Mouse (Mus musculus) MEL (cell line): ENCODE measurements around the gene Rheb. TPM values are rescaled to one million over a fixed set of nuclear protein-coding genes. Genes with fewer than 3 reads are reported as not detected.

Experiments
- DNase-seq: peaks from one replicate; pipeline ENCODE4 v3.0.0; 2011; ENCODE audit warnings: low read depth, low spot score
- H3K27ac ChIP-seq: 2 replicates; pipeline ENCODE4 v1.5.1; 2012; ENCODE audit warnings: low read depth, mild to moderate bottlenecking, control low read depth, low read length, moderate library complexity; ENCODE audit not compliant: control insufficient read depth
- H3K27me3 ChIP-seq, 2 experiments: fragments of 150-350 bp in 1 of 2; sonication (generic) in 1 of 2; 2 replicates each; pipeline ENCODE4 v1.6.1; 2012; ENCODE audit warnings: low read length in 2 of 2, mild to moderate bottlenecking in 2 of 2, improper control_type of control experiment in 1 of 2, moderate library complexity in 1 of 2; ENCODE audit not compliant: insufficient read depth in 2 of 2, control insufficient read depth in 1 of 2
- H3K36me3 ChIP-seq, 2 experiments: 2 replicates each; pipeline ENCODE4 v1.6.1; 2012 to 2014; ENCODE audit warnings: low read length in 2 of 2, improper control_type of control experiment in 1 of 2, inconsistent platforms in 1 of 2, mild to moderate bottlenecking in 1 of 2; ENCODE audit not compliant: insufficient read depth in 2 of 2, control insufficient read depth in 1 of 2
- H3K4me1 ChIP-seq, 2 experiments: fragments of 150-350 bp in 1 of 2; sonication (generic) in 1 of 2; 2 replicates each; pipeline ENCODE4 v1.6.1; 2012; ENCODE audit warnings: low read length in 2 of 2, improper control_type of control experiment in 1 of 2, mild to moderate bottlenecking in 1 of 2; ENCODE audit not compliant: insufficient read depth in 2 of 2, control insufficient read depth in 1 of 2
- H3K4me3 ChIP-seq, 2 experiments: fragments of 150-350 bp in 1 of 2; sonication (generic) in 1 of 2; 2 replicates each; pipeline ENCODE4 v1.5.1; 2012; ENCODE audit warnings: low read depth in 2 of 2, low read length in 2 of 2, mild to moderate bottlenecking in 2 of 2, moderate library complexity in 2 of 2, control low read depth in 1 of 2, improper control_type of control experiment in 1 of 2; ENCODE audit not compliant: control insufficient read depth in 1 of 2, insufficient read depth in 1 of 2
- H3K79me2 ChIP-seq: 2 replicates; pipeline ENCODE4 v1.6.1; 2012; ENCODE audit warnings: mild to moderate bottlenecking, low read length, moderate library complexity; ENCODE audit not compliant: control insufficient read depth, poor library complexity, insufficient read depth
- H3K9ac ChIP-seq: 2 replicates; pipeline ENCODE4 v1.6.1; 2012; ENCODE audit warnings: low read depth, mild to moderate bottlenecking, control low read depth, low read length, moderate library complexity; ENCODE audit not compliant: control insufficient read depth, poor library complexity, severe bottlenecking
- H3K9me3 ChIP-seq: fragments of 150-350 bp; sonication (generic); replicated peaks from 2 replicates; pipeline ENCODE4 v1.6.1; 2012; ENCODE audit warnings: mild to moderate bottlenecking, low read length, improper control_type of control experiment, moderate library complexity; ENCODE audit not compliant: insufficient read depth
- BHLHE40 ChIP-seq: IDR thresholded peaks from 2 replicates; pipeline ENCODE4 v1.6.1; 2012; ENCODE audit warnings: low read depth, mild to moderate bottlenecking, inconsistent platforms, low read length, improper control_type of control experiment, borderline replicate concordance
- CHD1 ChIP-seq: IDR thresholded peaks from 2 replicates; pipeline ENCODE4 v1.6.1; 2012; ENCODE audit warnings: low read depth, mild to moderate bottlenecking, inconsistent platforms, low read length, improper control_type of control experiment
- CHD2 ChIP-seq: IDR thresholded peaks from 2 replicates; pipeline ENCODE4 v1.6.1; 2011; ENCODE audit warnings: low read length, improper control_type of control experiment
- CTCF ChIP-seq, 3 experiments: IDR thresholded peaks in 2 of 3; conservative IDR thresholded peaks in 1 of 3; 2 replicates each; pipeline ENCODE4 v1.5.1; 2011 to 2012; ENCODE audit warnings: low read length in 3 of 3, low read depth in 2 of 3, mild to moderate bottlenecking in 2 of 3, improper control_type of control experiment in 1 of 3, inconsistent platforms in 1 of 3, mixed read lengths in 1 of 3, moderate library complexity in 1 of 3; ENCODE audit not compliant: control insufficient read depth in 1 of 3, insufficient read depth in 1 of 3, poor library complexity in 1 of 3, severe bottlenecking in 1 of 3
- E2F4 ChIP-seq: IDR thresholded peaks from 2 replicates; pipeline ENCODE4 v1.6.1; 2011; ENCODE audit warnings: low read depth, low read length, improper control_type of control experiment, borderline replicate concordance
- ELF1 ChIP-seq: IDR thresholded peaks from 2 replicates; pipeline ENCODE4 v1.6.1; 2014; ENCODE audit warnings: low read depth, mild to moderate bottlenecking, inconsistent platforms, low read length, improper control_type of control experiment, moderate library complexity
- ETS1 ChIP-seq: IDR thresholded peaks from 2 replicates; pipeline ENCODE4 v1.6.1; 2012; ENCODE audit warnings: low read depth, mild to moderate bottlenecking, inconsistent platforms, low read length, improper control_type of control experiment, moderate library complexity
- GABPA ChIP-seq: IDR thresholded peaks from 2 replicates; pipeline ENCODE4 v1.6.1; 2012; ENCODE audit warnings: low read depth, mild to moderate bottlenecking, inconsistent platforms, low read length, improper control_type of control experiment, moderate library complexity
- GATA1 ChIP-seq: IDR thresholded peaks from 2 replicates; pipeline ENCODE4 v1.6.1; 2011; ENCODE audit warnings: low read depth, low read length, improper control_type of control experiment
- HCFC1 ChIP-seq: IDR thresholded peaks from 2 replicates; pipeline ENCODE4 v1.6.1; 2012; ENCODE audit warnings: low read depth, mild to moderate bottlenecking, inconsistent platforms, low read length, improper control_type of control experiment, moderate library complexity
- KAT2A ChIP-seq: conservative IDR thresholded peaks from 2 replicates; pipeline ENCODE4 v1.6.1; 2012; ENCODE audit warnings: low read depth, low read length, improper control_type of control experiment, inconsistent platforms
- MAFK ChIP-seq: IDR thresholded peaks from 2 replicates; pipeline ENCODE4 v1.6.1; 2011; ENCODE audit warnings: low read depth, mild to moderate bottlenecking, low read length, improper control_type of control experiment, borderline replicate concordance
- MAX ChIP-seq: IDR thresholded peaks from 2 replicates; pipeline ENCODE4 v1.6.1; 2011; ENCODE audit warnings: low read length, improper control_type of control experiment
- MAZ ChIP-seq: IDR thresholded peaks from 2 replicates; pipeline ENCODE4 v1.6.1; 2012; ENCODE audit warnings: low read depth, mild to moderate bottlenecking, inconsistent platforms, low read length, improper control_type of control experiment
- MEF2A ChIP-seq: IDR thresholded peaks from 2 replicates; pipeline ENCODE4 v1.6.1; 2014; ENCODE audit warnings: low read depth, mild to moderate bottlenecking, inconsistent platforms, low read length, improper control_type of control experiment; ENCODE audit not compliant: poor library complexity, insufficient replicate concordance, severe bottlenecking; ENCODE audit errors: extremely low read depth
- MXI1 ChIP-seq: IDR thresholded peaks from 2 replicates; pipeline ENCODE4 v1.6.1; 2011; ENCODE audit warnings: mild to moderate bottlenecking, low read depth, low read length, improper control_type of control experiment
- MYB ChIP-seq: IDR thresholded peaks from 2 replicates; pipeline ENCODE4 v1.6.1; 2011; ENCODE audit warnings: mild to moderate bottlenecking, low read depth, low read length, improper control_type of control experiment
- MYC ChIP-seq: IDR thresholded peaks from 2 replicates; pipeline ENCODE4 v1.6.1; 2011; ENCODE audit warnings: low read depth, mild to moderate bottlenecking, low read length, improper control_type of control experiment, moderate library complexity
- NELFE ChIP-seq: IDR thresholded peaks from 2 replicates; pipeline ENCODE4 v1.6.1; 2011; ENCODE audit warnings: low read depth, low read length, improper control_type of control experiment
- NRF1 ChIP-seq: IDR thresholded peaks from 2 replicates; pipeline ENCODE4 v1.6.1; 2014; ENCODE audit warnings: low read depth, mild to moderate bottlenecking, inconsistent platforms, low read length, improper control_type of control experiment, moderate library complexity; ENCODE audit not compliant: poor library complexity, insufficient read depth, severe bottlenecking
- POLR2A ChIP-seq, 2 experiments: IDR thresholded peaks; 2 replicates each; pipeline ENCODE4 v1.6.1; 2011 to 2012; ENCODE audit warnings: low read length in 2 of 2, mild to moderate bottlenecking in 2 of 2, control low read depth in 1 of 2, improper control_type of control experiment in 1 of 2, low read depth in 1 of 2, moderate library complexity in 1 of 2; ENCODE audit not compliant: control insufficient read depth in 1 of 2, insufficient read depth in 1 of 2, poor library complexity in 1 of 2
- POLR2AphosphoS2 ChIP-seq: IDR thresholded peaks from 2 replicates; pipeline ENCODE4 v1.6.1; 2011; ENCODE audit warnings: low read length, improper control_type of control experiment
- POLR2AphosphoS5 ChIP-seq: IDR thresholded peaks from 2 replicates; pipeline ENCODE4 v1.6.1; 2012; ENCODE audit warnings: low read depth, borderline replicate concordance, mild to moderate bottlenecking, inconsistent platforms, low read length, moderate library complexity, mixed read lengths
- RAD21 ChIP-seq: IDR thresholded peaks from 2 replicates; pipeline ENCODE4 v1.6.1; 2011; ENCODE audit warnings: mild to moderate bottlenecking, low read depth, low read length, improper control_type of control experiment
- SMC3 ChIP-seq: IDR thresholded peaks from 2 replicates; pipeline ENCODE4 v1.6.1; 2011; ENCODE audit warnings: low read depth, low read length, improper control_type of control experiment
- TAL1 ChIP-seq: IDR thresholded peaks from 2 replicates; pipeline ENCODE4 v1.6.1; 2012; ENCODE audit warnings: mild to moderate bottlenecking, inconsistent platforms, low read length, moderate library complexity, mixed read lengths
- TBP ChIP-seq: IDR thresholded peaks from 2 replicates; pipeline ENCODE4 v1.8.0; 2011; ENCODE audit warnings: low read depth, low read length, improper control_type of control experiment
- TCF12 ChIP-seq: IDR thresholded peaks from 2 replicates; pipeline ENCODE4 v1.6.1; 2014; ENCODE audit warnings: low read depth, mild to moderate bottlenecking, inconsistent platforms, low read length, improper control_type of control experiment, moderate library complexity
- UBTF ChIP-seq: IDR thresholded peaks from 2 replicates; pipeline ENCODE4 v1.6.1; 2012; ENCODE audit warnings: low read depth, mild to moderate bottlenecking, inconsistent platforms, low read length, improper control_type of control experiment, moderate library complexity, borderline replicate concordance; ENCODE audit not compliant: insufficient read depth
- USF1 ChIP-seq: IDR thresholded peaks from 2 replicates; pipeline ENCODE4 v1.6.1; 2014; ENCODE audit warnings: low read depth, mild to moderate bottlenecking, inconsistent platforms, low read length, improper control_type of control experiment, moderate library complexity
- USF2 ChIP-seq, 2 experiments: IDR thresholded peaks; 2 replicates each; pipeline ENCODE4 v1.6.1; 2011 to 2012; ENCODE audit warnings: improper control_type of control experiment in 2 of 2, low read length in 2 of 2, borderline replicate concordance in 1 of 2, inconsistent platforms in 1 of 2, low read depth in 1 of 2, mild to moderate bottlenecking in 1 of 2; ENCODE audit not compliant: insufficient read depth in 1 of 2
- ZC3H11A ChIP-seq: IDR thresholded peaks from 2 replicates; pipeline ENCODE4 v1.6.1; 2012; ENCODE audit warnings: low read depth, mild to moderate bottlenecking, inconsistent platforms, low read length, improper control_type of control experiment
- ZKSCAN1 ChIP-seq: IDR thresholded peaks from 2 replicates; pipeline ENCODE4 v1.6.1; 2012; ENCODE audit warnings: low read depth, mild to moderate bottlenecking, inconsistent platforms, low read length, improper control_type of control experiment, moderate library complexity
- ZMIZ1 ChIP-seq: IDR thresholded peaks from 2 replicates; pipeline ENCODE4 v1.6.1; 2012; ENCODE audit warnings: low read depth, mild to moderate bottlenecking, inconsistent platforms, low read length, improper control_type of control experiment, moderate library complexity
- ZNF384 ChIP-seq: IDR thresholded peaks from 2 replicates; pipeline ENCODE4 v1.6.1; 2012; ENCODE audit warnings: low read depth, mild to moderate bottlenecking, inconsistent platforms, low read length, improper control_type of control experiment
- polyA plus RNA-seq, 2 experiments: library from polyadenylated mRNA; stranded (reverse) in 1 of 2; unstranded in 1 of 2; fragments of >175 nt in 1 of 2; fragments of >200 nt in 1 of 2; gene quantifications; 2 replicates each; pipeline versions ENCODE4 v1.2.1 to v1.2.4; 2012; ENCODE audit warnings: low replicate concordance in 2 of 2, low read depth in 1 of 2; ENCODE audit not compliant: insufficient read length in 2 of 2, insufficient read depth in 1 of 2, missing spikeins in 1 of 2
- total RNA-seq: library from RNA; depleted of rRNA; stranded (reverse); fragments of 300-350 nt; gene quantifications from 2 replicates; pipeline ENCODE4 v1.2.3, GENCODE M21; 2012

The Rheb gene
- total and polyA plus RNA-seq, 3 experiments = 61.3 to 731 (median 114) TPM

GRCm38 (mm10) chr5:24871276-24871675 lies 28.9 kb upstream of the Rheb start (continued):
- TF ChIP-seq ETS1 = peak; percentile 40; the same call in 1 of the 2 replicates
- TF ChIP-seq MAZ = no peak

- H3K27me3 ChIP-seq = no peaks in the 10 kb centered on the region
- peak overlapping the region; percentile 61 to 64 for H3K4me3 ChIP-seq
- no peaks in the 10 kb centered on the region for H3K9me3 ChIP-seq
- H3K4me1 ChIP-seq = peaks cover 9 to 13% of the 10 kb centered on the region in 2 experiments; a peak in 3 of 4 replicates
- no peaks in the 10 kb centered on the region; the same call in 1 of the 2 replicates for H3K79me2 ChIP-seq
- peak; percentile 96 for DNase-seq
- peak overlapping the region; percentile 70 for H3K9ac ChIP-seq
- H3K27ac ChIP-seq = peak overlapping the region; percentile 83
- peaks cover 0 to 11% of the 10 kb centered on the region in 2 experiments; a peak in 2 of 4 replicates for H3K36me3 ChIP-seq
- TF ChIP-seq ZKSCAN1 (no peak), ELF1 (no peak), GATA1 (peak; percentile 81), TCF12 (peak; percentile 77), ETS1 (peak; percentile 59), TAL1 (peak; percentile 88), MXI1 (peak; percentile 63), HCFC1 (no peak), CTCF (IDR thresholded peaks at IDR 0.05 in 2 of 3, conservative IDR thresholded peaks at IDR 0.05 in 1 of 3; ENCODE audit: control insufficient read depth in 1 of 3, insufficient read depth in 1 of 3, low read depth in 2 of 3, low read length in 3 of 3, poor library complexity in 1 of 3, severe bottlenecking in 1 of 3) (no peak), ZNF384 (no peak), MYB (no peak), ZMIZ1 (no peak), ZC3H11A (no peak), CHD2 (no peak), USF2 (IDR thresholded peaks at IDR 0.05; ENCODE audit: borderline replicate concordance in 1 of 2, insufficient read depth in 1 of 2, low read depth in 1 of 2, low read length in 2 of 2) (no peak), SMC3 (no peak), POLR2AphosphoS2 (no peak), NRF1 (no peak), MAZ (peak; percentile 33; the same call in 1 of the 2 replicates), RAD21 (no peak), GABPA (no peak), CHD1 (no peak), MAX (no peak), MAFK (no peak), POLR2AphosphoS5 (no peak), E2F4 (no peak), POLR2A (IDR thresholded peaks at IDR 0.05; ENCODE audit: control insufficient read depth in 1 of 2, insufficient read depth in 1 of 2, low read depth in 1 of 2, low read length in 2 of 2, poor library complexity in 1 of 2) (peak; percentile 64 to 70; a peak in 3 of 4 replicates), NELFE (peak; percentile 61), UBTF (no peak), MEF2A (no peak), KAT2A (no peak), USF1 (no peak), MYC (no peak; the same call in 1 of the 2 replicates), TBP (peak; percentile 68; the same call in 1 of the 2 replicates), BHLHE40 (no peak)
These were observed 27.4 kb upstream of the Rheb start for GRCm38 (mm10) chr5:24869796-24870289.
